Mouse (Mus musculus) kidney, adult 9 months (tissue): ENCODE data around the gene Cyp1a2.
A peak's percentile ranks its signal among the peaks of the same experiment; 100 is the strongest.

Experiments used
- DNase-seq: peaks from one replicate; pipeline ENCODE4 v3.0.0; 2022

Cyp1a2 gene

GRCm38 (mm10) chr9:57644944-57645893 is 38.3 kb downstream of the Cyp1a2 start:
- peak; percentile 95 for DNase-seq

GRCm38 (mm10) chr9:57644442-57644943 is 39.0 kb downstream of the Cyp1a2 start:
- no peak for DNase-seq

GRCm38 (mm10) chr9:57643856-57644180 is 39.7 kb downstream of the Cyp1a2 start:
- no peak for DNase-seq

GRCm38 (mm10) chr9:57643169-57643855 is 40.2 kb downstream of the Cyp1a2 start:
- peak; percentile 56 for DNase-seq

GRCm38 (mm10) chr9:57641775-57642550 is 41.5 kb downstream of the Cyp1a2 start:
- no peak for DNase-seq

GRCm38 (mm10) chr9:57641022-57641421 is 42.5 kb downstream of the Cyp1a2 start:
- DNase-seq: no peak

GRCm38 (mm10) chr9:57640384-57640783 is 43.1 kb downstream of the Cyp1a2 start:
- peak; percentile 58 for DNase-seq

- DNase-seq: no peak
Measured at GRCm38 (mm10) chr9:57639661-57640328, 43.7 kb downstream of the Cyp1a2 start.

GRCm38 (mm10) chr9:57638651-57639459 is 44.6 kb downstream of the Cyp1a2 start:
- DNase-seq: peak; percentile 91

GRCm38 (mm10) chr9:57637741-57638322 is 45.7 kb downstream of the Cyp1a2 start:
- DNase-seq: peak; percentile 75

- no peak for DNase-seq
Measured at GRCm38 (mm10) chr9:57637272-57637671, 46.2 kb downstream of the Cyp1a2 start.

- no peak for DNase-seq
Measured at GRCm38 (mm10) chr9:57633481-57634024, 50.0 kb downstream of the Cyp1a2 start.

- DNase-seq: peak; percentile 80
Measured at GRCm38 (mm10) chr9:57629118-57629874, 54.2 kb downstream of the Cyp1a2 start.

GRCm38 (mm10) chr9:57628717-57629116 is 54.8 kb downstream of the Cyp1a2 start:
- DNase-seq: no peak

GRCm38 (mm10) chr9:57627892-57628291 is 55.6 kb downstream of the Cyp1a2 start:
- DNase-seq: no peak

- no peak for DNase-seq
Measured at GRCm38 (mm10) chr9:57627191-57627590, 56.3 kb downstream of the Cyp1a2 start.
